Mouse (Mus musculus) heart, postnatal 0 days (tissue): ENCODE data around the gene Pou3f3.

ENCODE experiments used
- CTCF ChIP-seq: IDR thresholded peaks from 2 replicates; pipeline ENCODE4 v1.5.1; 2016; ENCODE audit warnings: antibody characterized with exemption, control low read depth, low read depth
- EP300 ChIP-seq: IDR thresholded peaks from 2 replicates; pipeline ENCODE4 v1.6.1; 2016; ENCODE audit warnings: antibody characterized with exemption, low read depth

- TF ChIP-seq CTCF (no peak), EP300 (no peak)
Observed at GRCm38 (mm10) chr1:42710234-42710633, 14.7 kb downstream of the Pou3f3 start.
